Mouse (Mus musculus): ENCODE data around the gene Mxd3.
A peak's percentile ranks its signal among the peaks of the same experiment; 100 is the strongest.

The Mxd3 gene

GRCm38 (mm10) chr13:55329683-55330566 lies at the start of gene Mxd3:
Mxd3 (minus strand) TSS chr13:55329823.
- peak; percentile 81 to 83 for DNase-seq

GRCm38 (mm10) chr13:55378907-55379580 lies 49.4 kb upstream of the Mxd3 start:
- DNase-seq: no peak

DNA sequence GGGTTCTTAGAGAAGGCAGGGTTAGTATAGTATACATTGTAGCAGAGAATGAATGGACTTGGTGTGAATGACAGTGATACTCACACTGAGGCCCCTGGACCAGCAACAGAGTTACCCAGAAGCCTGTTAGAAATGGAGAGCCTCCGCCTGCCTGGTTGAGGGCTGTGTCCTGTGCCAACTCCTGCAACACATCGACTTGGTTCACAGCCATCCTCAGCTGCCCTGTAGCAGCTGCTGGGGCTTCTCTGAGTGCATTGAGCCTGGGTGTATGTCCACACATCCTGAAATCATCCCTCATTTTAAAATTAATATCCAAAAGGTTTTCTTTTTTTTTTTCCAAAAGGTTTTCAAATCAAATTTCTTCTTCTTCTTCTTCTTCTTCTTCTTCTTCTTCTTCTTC lies 46.3 kb upstream of the Mxd3 start:
- no peak for DNase-seq

DNA sequence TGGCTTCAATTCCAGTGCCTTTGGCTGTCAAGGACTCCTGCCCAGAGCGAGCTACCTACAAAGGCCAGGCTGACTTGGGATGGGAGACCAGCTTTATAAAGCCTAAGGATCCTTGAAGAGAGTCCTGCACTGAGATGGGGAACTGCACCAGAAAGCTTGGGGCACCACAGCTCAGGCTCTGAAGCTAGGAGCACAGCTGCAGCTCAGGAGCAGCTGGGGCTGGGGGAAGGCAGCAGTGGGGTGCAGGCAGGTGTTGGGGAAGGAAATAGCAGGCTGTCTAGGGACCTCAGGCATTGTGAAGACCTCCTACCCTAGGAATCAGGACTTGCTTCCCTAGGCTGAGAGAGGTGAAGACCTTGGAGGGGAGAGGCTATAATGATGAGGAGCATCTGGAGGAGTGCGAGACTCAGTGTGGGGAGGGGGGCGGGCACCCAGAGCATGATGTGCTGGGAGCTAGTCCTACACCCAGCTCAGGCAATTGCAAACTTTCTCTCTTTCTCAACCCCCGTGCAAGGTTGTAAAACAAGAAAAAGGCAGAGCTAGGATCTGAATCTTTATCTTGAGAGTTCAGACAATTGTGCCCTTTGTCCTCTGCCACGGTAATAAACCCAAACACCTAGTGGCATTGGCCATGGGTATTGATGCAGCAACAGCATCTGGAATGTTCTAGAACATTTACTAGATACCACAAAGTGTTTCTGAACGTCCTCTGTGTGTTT lies 44.7 kb upstream of the Mxd3 start:
- no peak for DNase-seq

- no peak for DNase-seq
Observed at GRCm38 (mm10) chr13:55371740-55372139, 42.1 kb upstream of the Mxd3 start.

DNA sequence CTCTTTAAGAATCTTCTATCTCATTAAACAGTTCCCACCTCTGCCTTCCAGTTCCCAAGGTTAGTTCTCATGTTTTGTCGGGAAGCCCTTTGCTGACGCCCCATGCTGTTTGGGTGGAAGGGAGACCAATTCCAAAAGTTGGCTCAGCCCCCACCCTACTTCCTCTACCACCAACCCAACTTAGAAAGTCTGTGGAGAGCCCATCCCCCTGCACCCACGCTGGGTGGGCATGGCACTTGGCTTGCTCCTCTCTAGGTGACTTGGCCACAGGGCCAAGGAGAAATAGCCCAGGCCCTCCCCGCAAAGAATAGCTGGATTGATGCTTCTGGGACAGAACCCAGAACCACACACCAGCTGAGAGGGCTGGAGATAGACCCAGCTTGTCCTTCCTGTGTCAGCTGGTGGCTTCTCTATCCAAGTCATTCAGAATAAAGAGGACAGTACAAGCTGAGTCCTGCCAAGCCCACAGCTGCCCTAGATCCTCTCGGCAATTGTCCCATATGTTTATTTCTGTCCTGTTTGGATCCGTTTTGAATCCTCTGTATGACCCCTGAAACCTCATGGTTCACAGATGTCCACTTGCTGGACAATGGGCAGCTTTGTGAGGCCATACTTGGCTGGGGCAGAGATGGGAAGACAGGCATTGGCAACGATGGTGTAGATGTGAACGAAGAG lies 41.5 kb upstream of the Mxd3 start:
- no peak for DNase-seq

DNA sequence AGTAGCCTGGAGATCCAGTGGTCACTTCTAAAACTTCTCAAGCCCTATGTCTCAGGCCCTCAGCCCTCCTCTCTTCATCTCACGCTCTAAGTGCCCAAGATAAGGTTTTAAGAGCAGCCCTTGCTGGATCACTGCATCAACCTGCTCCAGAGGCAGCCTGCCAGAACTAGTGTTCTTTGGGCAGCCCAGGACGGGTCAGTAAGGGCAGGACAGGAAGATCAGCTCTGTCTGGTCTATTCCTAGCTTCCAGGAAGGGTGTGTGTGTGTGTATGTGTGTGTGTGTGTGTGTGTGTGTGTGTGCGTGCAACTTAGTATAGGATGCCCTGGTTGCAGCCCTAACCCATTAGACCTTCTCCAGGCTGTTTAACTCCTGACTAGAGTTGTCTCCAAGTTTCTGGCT lies 40.6 kb upstream of the Mxd3 start:
- no peak for DNase-seq

- no peak for DNase-seq
Observed at GRCm38 (mm10) chr13:55369531-55370114, 40.0 kb upstream of the Mxd3 start, which contains the start of gene Rgs14. Rgs14 (plus strand) TSS chr13:55369732.

GRCm38 (mm10) chr13:55368401-55368800 lies 38.8 kb upstream of the Mxd3 start:
- no peak for DNase-seq

DNA sequence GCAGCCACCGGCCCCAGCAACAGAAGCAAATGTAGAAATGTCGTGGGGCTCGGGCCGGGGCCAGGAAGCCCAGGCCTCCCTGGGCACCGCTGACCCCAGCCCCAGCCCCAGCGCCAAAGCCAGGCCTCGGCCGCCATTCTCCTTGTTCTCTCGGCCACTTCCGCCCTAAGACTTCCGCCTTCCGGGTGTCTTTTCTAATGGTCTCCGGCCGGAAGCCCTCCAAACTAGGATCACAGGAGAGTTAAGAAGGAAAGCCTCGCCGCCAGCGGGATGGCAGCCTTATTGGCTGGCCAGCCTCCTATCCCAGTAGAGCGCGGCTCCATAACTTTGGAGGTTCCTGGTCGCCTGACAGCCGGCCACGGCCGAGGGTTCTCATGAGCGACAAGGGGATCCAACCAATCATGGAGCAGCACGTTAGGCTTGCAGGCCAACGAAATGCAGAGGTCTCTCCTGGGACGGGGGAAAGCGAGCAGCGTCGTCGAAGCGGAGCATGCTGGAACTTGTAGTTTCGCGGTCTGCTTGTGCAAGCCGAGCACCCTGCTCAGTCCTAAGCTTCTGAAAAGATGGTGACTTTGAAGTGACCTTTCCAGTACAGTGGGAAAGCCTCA lies 32.9 kb upstream of the Mxd3 start, which contains the start of gene Lman2:
Lman2 (minus strand) TSS at position 331 of the 608 bp plus-strand sequence.
- peak; percentile 94 to 96 for DNase-seq

GRCm38 (mm10) chr13:55361974-55362452 lies 32.4 kb upstream of the Mxd3 start:
- no peak for DNase-seq

DNA sequence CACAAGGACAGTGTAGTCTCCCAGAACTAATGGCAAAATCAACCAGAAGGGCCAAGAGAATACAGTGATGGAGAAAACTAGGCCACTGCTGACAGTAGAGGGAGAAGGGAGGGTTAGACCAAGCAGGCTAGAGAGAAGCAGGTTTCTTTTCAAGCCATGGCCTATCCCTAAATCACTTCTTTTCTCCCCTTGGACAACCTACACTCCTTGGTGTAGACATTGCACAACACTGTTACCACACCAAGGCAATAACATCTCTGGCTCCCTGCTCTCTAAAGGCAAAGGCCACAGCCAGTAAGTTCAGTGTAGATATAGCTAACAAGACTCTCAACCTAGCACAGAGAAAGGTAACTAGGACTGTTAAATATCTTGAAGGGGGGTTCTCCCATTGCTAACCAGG lies 31.5 kb upstream of the Mxd3 start:
- no peak for DNase-seq

DNA sequence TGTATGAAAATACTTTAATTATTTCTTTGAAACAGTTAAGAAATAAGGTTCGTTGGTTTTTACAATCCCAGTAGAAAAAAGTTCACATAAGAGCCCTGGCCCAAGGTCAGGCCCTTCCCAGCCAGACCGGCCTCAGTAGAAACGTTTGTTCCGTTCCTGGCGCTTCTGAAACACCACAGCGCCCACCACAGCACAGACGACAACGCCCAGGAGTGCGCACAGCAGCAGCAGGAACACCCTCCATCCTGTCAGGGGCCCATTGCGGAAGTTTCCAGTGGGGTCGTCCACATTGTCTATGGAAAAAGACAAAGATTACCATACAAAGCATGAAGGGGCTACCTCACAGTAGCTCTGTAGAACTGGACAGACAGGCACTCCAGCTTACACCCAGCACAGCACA lies 17.1 kb upstream of the Mxd3 start:
- no peak for DNase-seq

DNA sequence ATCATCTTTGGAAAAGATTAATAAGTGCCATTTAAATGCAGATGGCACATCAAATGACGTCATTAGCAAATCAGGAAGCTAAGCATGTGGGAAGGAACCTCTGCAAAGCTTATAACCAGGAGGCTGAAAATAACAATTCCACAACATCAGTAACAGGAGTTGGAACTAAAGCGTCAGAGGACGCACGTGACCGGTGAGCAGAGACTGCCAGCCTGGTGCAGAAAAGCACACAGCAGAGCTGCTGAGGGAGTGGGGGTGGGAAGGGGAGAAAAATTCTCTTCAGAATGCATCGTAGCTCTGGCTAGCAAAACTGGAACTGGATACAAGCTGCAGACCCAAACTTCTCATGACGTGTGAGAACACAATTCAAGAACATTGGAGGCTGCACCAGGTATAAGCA lies 14.7 kb upstream of the Mxd3 start:
- no peak for DNase-seq

DNA sequence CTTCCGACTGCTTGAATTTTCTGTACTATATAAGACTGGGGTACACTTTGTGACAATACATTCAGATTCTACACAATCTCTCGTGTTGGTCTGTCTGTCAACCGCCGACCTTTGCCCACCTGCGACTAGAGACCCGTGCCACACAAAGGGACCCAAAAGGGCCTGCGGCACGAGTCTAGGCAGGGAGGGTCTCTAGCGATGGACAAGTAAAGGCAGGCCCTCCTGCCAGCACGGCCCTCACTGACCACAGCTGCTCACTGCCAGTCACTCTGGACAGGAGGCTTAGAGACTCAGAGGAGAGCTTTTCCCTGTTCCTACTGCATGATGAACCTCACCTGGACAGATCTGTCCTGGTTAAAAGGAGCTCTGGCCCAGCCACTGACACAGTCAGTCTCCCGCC lies 12.8 kb upstream of the Mxd3 start:
- no peak for DNase-seq

GRCm38 (mm10) chr13:55339259-55339658 lies 9.6 kb upstream of the Mxd3 start:
- no peak for DNase-seq

GRCm38 (mm10) chr13:55338131-55339054 lies 8.8 kb upstream of the Mxd3 start:
- DNase-seq: peak in 1 of 2 experiments; percentile 43

- DNase-seq: no peak
Observed at GRCm38 (mm10) chr13:55337341-55337975, 7.8 kb upstream of the Mxd3 start.

DNA sequence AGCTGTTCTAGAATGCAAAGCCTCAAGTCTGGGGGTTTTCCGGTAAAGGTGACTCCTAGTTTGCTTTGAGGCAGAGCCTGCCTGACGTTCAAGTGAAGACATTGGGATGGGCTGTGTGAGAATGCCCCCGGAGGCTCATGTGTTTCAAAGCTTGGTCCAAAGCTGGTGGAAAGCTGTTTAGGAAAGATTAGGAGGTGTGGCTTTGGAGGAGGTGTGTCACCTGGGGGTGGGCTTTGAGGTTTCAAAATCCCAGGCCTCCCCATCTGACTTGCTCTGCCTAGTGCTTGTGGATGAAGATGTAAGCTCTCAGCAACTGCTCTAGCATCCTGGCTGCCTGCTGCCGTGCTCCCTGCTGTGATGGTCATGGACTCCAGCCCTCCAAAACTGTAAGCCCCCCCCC lies 6.1 kb upstream of the Mxd3 start:
- no peak for DNase-seq

DNA sequence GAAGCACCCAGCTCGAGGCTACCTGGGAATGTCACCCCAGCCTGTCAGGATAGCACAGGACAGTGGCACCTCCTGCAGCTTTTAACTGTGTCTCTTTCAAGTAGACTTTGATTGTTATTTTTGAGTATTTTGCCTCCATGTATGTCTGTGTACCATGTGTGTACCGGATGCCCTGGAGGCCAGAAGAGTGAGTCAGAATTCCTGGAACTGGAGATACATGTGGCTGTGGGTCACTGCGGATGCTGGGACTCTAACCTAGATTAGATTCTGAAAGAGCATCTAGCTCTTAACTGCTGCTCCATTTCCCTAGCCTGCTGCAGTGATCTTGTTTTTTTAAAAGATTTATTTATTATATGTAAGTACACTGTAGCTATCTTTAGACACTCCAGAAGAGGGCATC lies 2.7 kb upstream of the Mxd3 start:
- no peak for DNase-seq
